Mouse (Mus musculus) lung, embryonic 16.5 days (tissue): Measurements from ENCODE around the gene Plcl1. TPM values are rescaled to one million over a fixed set of nuclear protein-coding genes. Genes with fewer than 3 reads are reported as not detected.

Experiments
- ATAC-seq: fragments of 200-750 bp; cut with Nextera tagmentation; 2 replicates; pipeline ENCODE4 v1.8.0; 2017; ENCODE audit warnings: low read depth, mild to moderate bottlenecking, moderate library complexity
- H3K27ac ChIP-seq: fragments of 300-500 bp; sonication (generic); 2 replicates; pipeline ENCODE4 v1.5.1; 2014; ENCODE audit warnings: mild to moderate bottlenecking, control low read depth, low read length
- H3K27me3 ChIP-seq: fragments of 300-500 bp; sonication (generic); 2 replicates; pipeline ENCODE4 v1.6.1; 2014; ENCODE audit warnings: low read depth, low read length, mixed read lengths; ENCODE audit not compliant: control insufficient read depth, insufficient read depth
- H3K36me3 ChIP-seq: fragments of 300-500 bp; sonication (generic); 2 replicates; pipeline ENCODE4 v1.6.1; 2014; ENCODE audit warnings: low read length; ENCODE audit not compliant: control insufficient read depth, insufficient read depth
- H3K4me1 ChIP-seq: fragments of 300-500 bp; sonication (generic); replicated peaks from 2 replicates; pipeline ENCODE4 v1.6.1; 2014; ENCODE audit warnings: low read length, mixed read lengths; ENCODE audit not compliant: control insufficient read depth, insufficient read depth
- H3K4me2 ChIP-seq: fragments of 300-500 bp; sonication (generic); 2 replicates; pipeline ENCODE4 v1.6.1; 2014; ENCODE audit warnings: low read depth, low read length, control low read depth
- H3K4me3 ChIP-seq: fragments of 300-500 bp; sonication (generic); 2 replicates; pipeline ENCODE4 v1.5.1; 2014; ENCODE audit warnings: mild to moderate bottlenecking, low read length, control low read depth
- H3K9ac ChIP-seq: fragments of 300-500 bp; sonication (generic); 2 replicates; pipeline ENCODE4 v1.6.1; 2014; ENCODE audit warnings: low read length, control low read depth
- H3K9me3 ChIP-seq: fragments of 300-500 bp; sonication (generic); 2 replicates; pipeline ENCODE4 v1.6.1; 2016; ENCODE audit warnings: low read length; ENCODE audit not compliant: control insufficient read depth
- WGBS: fragments of 180-500 bp; shearing (Covaris S2); extraction: QIAGEN DNeasy Blood & Tissue Kit; methylation state at CpG from one replicate; pipeline ENCODE4 v1.1.7; 2014; 5-methylcytosine and 5-hydroxymethylcytosine counted together
- polyA plus RNA-seq: library from polyadenylated mRNA; unstranded; fragments of >200 nt; fragmentation: Nextera tagmentation; extraction: Ambion mirVana; gene quantifications from 2 replicates; pipeline ENCODE4 v1.2.1, GENCODE M21; 2015

Gene Plcl1
- polyA plus RNA-seq, 1 experiment from 2014 or later, result 2.0 TPM

DNA sequence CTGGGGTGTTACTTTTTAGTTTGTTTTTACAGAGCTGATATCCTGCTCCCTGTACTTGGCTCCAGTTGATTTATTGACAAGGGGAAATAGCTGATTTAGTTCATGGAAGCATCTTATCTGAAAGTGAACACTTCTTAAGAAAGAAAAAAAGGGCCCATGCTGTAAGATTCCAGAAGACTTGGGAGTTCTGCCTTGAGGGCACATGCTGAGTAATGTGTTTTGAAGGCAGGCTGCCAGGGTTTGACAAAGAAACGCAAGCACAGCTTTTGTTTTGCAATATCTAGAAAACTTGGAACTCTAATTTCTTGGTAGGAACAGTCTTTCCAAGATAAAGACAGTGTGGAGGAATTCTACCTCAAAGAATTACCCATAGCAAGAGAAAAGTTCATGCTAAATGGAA lies 194.8 kb downstream of the Plcl1 start:
- Histone ChIP-seq H3K27ac (no peak overlapping the region), H3K9me3 (no peaks in the 10 kb centered on the region), H3K4me2 (no peak overlapping the region), H3K9ac (no peak overlapping the region), H3K4me3 (no peak overlapping the region), H3K27me3 (no peaks in the 10 kb centered on the region), H3K4me1 (no peaks in the 10 kb centered on the region), H3K36me3 (no peaks in the 10 kb centered on the region)
- WGBS, result 39% methylated on average over 1 of the region's 1 CpGs
- peak; percentile 61; the same call in 1 of the 2 replicates for ATAC-seq

DNA sequence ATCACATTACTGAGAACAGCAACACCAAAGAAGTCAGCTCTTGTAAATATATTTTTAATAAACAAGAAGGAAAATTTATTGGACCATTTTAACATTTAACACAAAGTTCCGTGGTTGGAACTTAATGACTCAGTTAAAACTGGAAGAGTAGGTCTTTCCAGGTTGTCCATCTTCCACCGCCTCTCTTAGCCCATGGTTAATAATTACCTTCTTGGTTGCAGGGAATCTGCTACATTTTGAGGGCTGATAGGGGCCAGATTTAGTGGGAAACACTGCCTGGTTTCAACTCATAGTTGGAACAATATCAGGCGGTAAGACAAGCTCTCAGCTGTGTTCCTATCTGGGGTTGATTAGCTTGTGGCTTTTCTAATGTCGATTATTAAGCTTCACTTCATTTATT lies 198.9 kb downstream of the Plcl1 start:
- H3K36me3 ChIP-seq, result no peaks in the 10 kb centered on the region
- no peak for ATAC-seq
- H3K4me2 ChIP-seq, result no peak overlapping the region
- no peaks in the 10 kb centered on the region for H3K9me3 ChIP-seq
- no peaks in the 10 kb centered on the region for H3K4me1 ChIP-seq
- no peak overlapping the region for H3K27ac ChIP-seq
- no peaks in the 10 kb centered on the region for H3K27me3 ChIP-seq
- WGBS, result 60% methylated on average over 4 of the region's 4 CpGs
- no peak overlapping the region for H3K9ac ChIP-seq
- H3K4me3 ChIP-seq, result no peak overlapping the region

DNA sequence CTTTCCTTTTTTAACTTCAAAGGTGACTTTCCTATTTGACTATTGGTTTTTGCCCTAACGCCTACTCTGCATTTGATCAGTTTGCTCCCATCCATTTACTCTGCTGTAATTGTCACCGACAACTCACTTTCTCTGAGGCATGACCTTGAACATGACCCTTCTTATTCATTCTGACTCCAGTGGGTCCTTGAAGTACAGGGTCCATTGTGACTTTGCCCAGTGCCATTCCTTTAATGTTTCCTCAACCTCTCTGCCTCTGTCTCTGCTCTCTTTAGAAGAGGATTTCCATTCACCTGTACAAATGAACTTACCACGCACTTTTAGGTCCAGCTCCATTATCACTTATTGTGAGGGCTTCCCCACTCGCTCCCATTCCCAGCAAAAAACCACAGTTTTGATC lies 199.7 kb downstream of the Plcl1 start:
- Histone ChIP-seq H3K27me3 (no peaks in the 10 kb centered on the region), H3K27ac (no peak overlapping the region), H3K36me3 (no peaks in the 10 kb centered on the region), H3K9ac (no peak overlapping the region), H3K4me2 (no peak overlapping the region), H3K4me3 (no peak overlapping the region), H3K9me3 (no peaks in the 10 kb centered on the region), H3K4me1 (no peaks in the 10 kb centered on the region)
- ATAC-seq, result no peak
- 71% methylated on average over 4 of the region's 4 CpGs for WGBS

DNA sequence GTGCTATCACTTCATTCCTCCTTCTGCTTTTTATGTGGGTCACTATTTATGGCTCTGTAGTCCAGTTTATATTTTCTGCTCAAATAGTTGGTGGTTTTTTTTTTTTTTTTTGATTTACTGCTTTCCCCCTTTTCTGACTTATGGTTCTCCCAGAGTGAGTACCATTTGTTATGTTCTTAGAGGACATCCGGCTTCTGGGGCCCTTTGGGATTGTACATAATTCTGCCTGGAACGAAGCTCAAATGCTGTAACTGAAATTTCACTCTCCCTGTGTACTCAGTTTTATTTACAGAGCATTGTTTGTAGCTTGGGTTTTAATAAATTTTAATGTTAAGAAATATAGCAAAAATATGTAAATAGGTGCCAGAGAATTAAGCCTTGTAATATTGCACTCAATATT lies 200.2 kb downstream of the Plcl1 start:
- 48% methylated on average over 2 of the region's 2 CpGs for WGBS
- no peak overlapping the region for H3K4me3 ChIP-seq
- H3K9ac ChIP-seq, result no peak overlapping the region
- no peak overlapping the region for H3K4me2 ChIP-seq
- H3K4me1 ChIP-seq, result no peaks in the 10 kb centered on the region
- no peaks in the 10 kb centered on the region for H3K27me3 ChIP-seq
- ATAC-seq, result no peak
- H3K36me3 ChIP-seq, result no peaks in the 10 kb centered on the region
- no peak overlapping the region for H3K27ac ChIP-seq
- H3K9me3 ChIP-seq, result no peaks in the 10 kb centered on the region

DNA sequence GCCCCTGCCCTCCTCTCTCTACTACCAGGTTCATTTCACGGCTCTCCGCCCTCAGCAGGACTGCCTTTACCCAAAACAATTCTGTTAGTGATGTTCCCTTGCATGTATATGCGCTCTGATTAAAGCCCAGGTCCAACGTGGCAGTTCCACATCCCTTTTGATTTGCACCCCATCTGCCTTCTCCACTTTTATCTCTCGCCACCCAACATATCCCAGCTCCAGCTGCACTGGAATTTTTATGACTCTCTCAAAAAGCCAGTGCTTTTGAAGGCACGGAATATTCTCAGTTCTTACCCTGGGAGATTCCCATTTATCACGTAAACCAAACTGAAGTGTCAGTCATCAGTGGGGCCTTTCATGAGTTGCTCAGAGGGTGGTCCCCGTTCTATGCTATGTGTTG lies 200.7 kb downstream of the Plcl1 start:
- ATAC-seq, result no peak
- Histone ChIP-seq H3K27me3 (no peaks in the 10 kb centered on the region), H3K4me3 (no peak overlapping the region), H3K9me3 (no peaks in the 10 kb centered on the region), H3K27ac (no peak overlapping the region), H3K4me2 (no peak overlapping the region), H3K36me3 (no peaks in the 10 kb centered on the region), H3K9ac (no peak overlapping the region), H3K4me1 (no peaks in the 10 kb centered on the region)
- 53% methylated on average over 8 of the region's 8 CpGs for WGBS

DNA sequence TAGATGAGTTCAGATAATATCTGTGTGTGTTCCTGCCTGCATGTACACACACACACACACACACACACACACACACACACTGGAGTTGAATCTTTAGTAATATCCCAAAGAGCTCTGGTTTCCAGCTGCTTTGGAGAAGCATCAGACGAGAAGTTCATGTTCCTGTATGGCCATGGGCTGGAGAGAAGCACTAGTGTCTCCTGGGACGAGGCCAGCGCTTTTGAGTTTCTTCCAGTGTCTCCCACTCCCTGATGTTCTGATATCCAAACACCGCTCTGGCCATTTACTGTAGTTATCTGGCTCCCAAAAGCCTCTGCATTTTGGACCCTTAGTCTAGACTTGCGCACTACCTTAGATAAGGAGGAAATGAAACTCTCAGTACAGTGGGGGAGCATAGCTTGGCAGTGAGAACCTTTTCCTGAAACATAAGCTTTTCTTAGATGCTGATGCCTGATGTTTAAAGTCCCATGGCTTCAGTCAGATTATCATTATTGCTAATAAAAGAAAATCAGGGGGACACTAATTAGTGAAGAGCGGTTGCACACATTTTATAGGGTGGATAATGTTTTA lies 207.1 kb downstream of the Plcl1 start:
- Histone ChIP-seq H3K4me1 (no peaks in the 10 kb centered on the region), H3K9me3 (no peaks in the 10 kb centered on the region), H3K27me3 (no peaks in the 10 kb centered on the region), H3K4me2 (no peak overlapping the region), H3K4me3 (no peak overlapping the region), H3K9ac (no peak overlapping the region), H3K36me3 (no peaks in the 10 kb centered on the region), H3K27ac (no peak overlapping the region)
- no peak for ATAC-seq
- 75% methylated on average over 6 of the region's 6 CpGs for WGBS

DNA sequence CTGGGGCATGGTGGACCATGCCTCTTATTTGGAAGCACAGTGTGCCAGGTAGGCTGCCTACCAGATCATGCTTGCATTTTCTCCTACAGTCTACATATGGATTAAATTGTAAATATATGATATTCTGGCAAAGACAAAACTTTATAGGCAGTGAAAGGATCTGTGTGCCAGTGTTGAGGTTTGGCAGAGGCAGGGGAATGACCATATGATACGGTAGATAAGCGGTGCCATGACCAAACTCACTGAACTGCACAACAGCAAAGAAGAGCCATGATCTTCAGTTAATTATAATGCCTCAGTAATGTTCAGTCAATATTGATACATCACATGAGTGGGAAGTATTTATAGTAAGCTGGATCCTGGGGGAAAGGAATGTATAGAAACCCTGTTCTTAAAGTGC lies 212.1 kb downstream of the Plcl1 start:
- Histone ChIP-seq H3K4me1 (no peaks in the 10 kb centered on the region), H3K9ac (no peak overlapping the region), H3K27ac (no peak overlapping the region), H3K4me2 (no peak overlapping the region), H3K4me3 (no peak overlapping the region), H3K9me3 (no peaks in the 10 kb centered on the region), H3K27me3 (no peaks in the 10 kb centered on the region), H3K36me3 (no peaks in the 10 kb centered on the region)
- WGBS, result 82% methylated on average over 2 of the region's 2 CpGs
- no peak for ATAC-seq

DNA sequence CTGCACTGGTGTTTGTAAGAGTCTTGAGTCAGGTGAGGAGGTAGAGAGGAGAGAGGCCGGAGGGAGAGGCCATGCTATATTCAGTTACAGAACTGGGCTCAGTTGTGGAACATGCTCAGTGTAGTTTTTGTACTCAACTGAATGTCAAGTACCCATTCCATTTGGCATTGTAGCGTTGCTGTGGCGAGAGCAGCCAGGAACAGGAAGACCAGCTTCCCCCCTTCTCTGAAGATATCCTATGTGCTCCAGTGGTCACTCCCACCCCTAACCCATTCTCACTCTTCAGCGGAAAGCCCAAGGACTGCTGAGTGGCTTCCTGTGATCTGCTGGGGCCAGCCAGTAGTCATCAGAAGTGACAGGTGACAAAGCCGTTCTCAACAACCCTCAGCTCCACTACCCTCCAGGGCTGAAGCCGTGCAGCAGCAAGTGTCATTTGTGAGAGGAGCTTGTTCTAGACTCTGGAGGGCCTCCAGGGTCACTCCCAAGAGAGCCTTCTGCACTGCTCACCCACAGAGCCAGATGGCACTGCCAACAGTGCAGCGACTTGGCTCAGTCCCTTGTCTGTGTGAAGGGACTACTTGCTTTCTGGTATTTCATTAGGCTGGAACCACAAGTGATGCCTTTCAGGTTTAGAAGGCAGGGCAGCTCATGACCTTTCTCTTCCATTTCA lies 213.0 kb downstream of the Plcl1 start:
- H3K36me3 ChIP-seq, result no peaks in the 10 kb centered on the region
- WGBS, result 44% methylated on average over 7 of the region's 7 CpGs
- H3K4me3 ChIP-seq, result no peak overlapping the region
- H3K9ac ChIP-seq, result no peak overlapping the region
- no peaks in the 10 kb centered on the region for H3K9me3 ChIP-seq
- no peaks in the 10 kb centered on the region for H3K27me3 ChIP-seq
- H3K4me1 ChIP-seq, result no peaks in the 10 kb centered on the region
- H3K27ac ChIP-seq, result no peak overlapping the region
- ATAC-seq, result no peak
- no peak overlapping the region for H3K4me2 ChIP-seq

DNA sequence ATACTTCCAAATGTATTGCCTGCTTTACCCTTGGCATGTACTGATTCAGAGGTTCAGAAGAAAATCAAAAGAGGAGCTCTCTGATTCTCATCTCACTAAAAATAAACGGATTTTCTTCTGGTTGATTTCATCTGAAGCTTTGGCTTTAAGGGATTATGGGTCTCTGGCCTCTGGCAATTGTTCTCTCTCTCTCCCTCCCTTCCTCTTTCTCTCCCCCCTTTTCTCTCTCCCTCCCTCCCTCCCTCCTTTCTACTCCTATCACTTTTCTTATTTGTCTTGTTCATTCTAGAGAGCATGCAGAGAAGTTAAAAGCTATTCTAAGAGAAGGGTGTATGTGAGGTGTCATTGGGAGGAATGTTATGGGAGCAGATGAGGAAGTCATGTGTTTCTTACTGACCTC lies 225.8 kb downstream of the Plcl1 start:
- no peaks in the 10 kb centered on the region for H3K27me3 ChIP-seq
- 23% methylated on average over 1 of the region's 1 CpGs for WGBS
- ATAC-seq, result no peak

More for the DNA sequence above, 225.8 kb downstream of the Plcl1 start:
- H3K9ac ChIP-seq, result no peak overlapping the region
- no peak overlapping the region for H3K27ac ChIP-seq
- no peak overlapping the region for H3K4me3 ChIP-seq
- H3K4me1 ChIP-seq, result no peaks in the 10 kb centered on the region
- no peaks in the 10 kb centered on the region for H3K9me3 ChIP-seq
- no peak overlapping the region for H3K4me2 ChIP-seq
- H3K36me3 ChIP-seq, result no peaks in the 10 kb centered on the region
